Mouse (Mus musculus): Measurements from ENCODE around the gene Lenep.

DNA sequence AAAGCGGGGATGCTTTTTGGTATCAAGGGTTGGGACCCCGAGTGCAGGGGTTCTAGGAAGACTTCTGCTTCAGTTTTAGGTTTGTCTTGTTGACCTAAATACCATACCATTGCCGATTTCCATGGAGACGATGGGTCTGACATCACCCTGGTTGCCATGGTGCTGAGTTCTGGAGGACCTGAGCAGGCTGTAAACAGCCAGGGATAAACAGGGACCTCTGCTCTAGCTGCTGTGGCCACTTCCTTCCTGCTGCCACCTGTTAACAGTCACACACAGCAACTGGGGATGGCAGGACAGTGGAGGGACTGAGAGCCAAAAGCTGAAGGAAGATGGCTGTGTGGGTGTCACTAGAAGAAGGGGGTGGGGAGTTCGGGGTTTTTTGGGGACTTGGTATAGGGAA lies 34.7 kb upstream of the Lenep start:
- TF ChIP-seq POLR2A (IDR thresholded peaks at IDR 0.05; ENCODE audit: control insufficient read depth, extremely low read depth, insufficient read depth, low read length, poor library complexity) (no peak), CTCF (IDR thresholded peaks at IDR 0.05; ENCODE audit: borderline replicate concordance, control insufficient read depth, extremely low read depth, insufficient read depth, low read length, poor library complexity) (no peak)

All from thymus, adult 2 months (tissue).